Mouse (Mus musculus) C2C12 (cell line): ENCODE data around the gene Atic.

Source experiments
- CEBPB ChIP-seq: IDR thresholded peaks from one replicate; pipeline ENCODE4 v1.6.1; 2011; ENCODE audit warnings: low read depth, mild to moderate bottlenecking, control low read depth, moderate library complexity
- CTCF ChIP-seq: IDR thresholded peaks from one replicate; pipeline ENCODE4 v1.5.1; 2011; ENCODE audit not compliant: control insufficient read depth, insufficient read depth, insufficient read length
- MAX ChIP-seq: IDR thresholded peaks from one replicate; pipeline ENCODE4 v1.6.1; 2011; ENCODE audit warnings: mild to moderate bottlenecking, control low read depth

GRCm38 (mm10) chr1:71567884-71568605 is 11.1 kb downstream of the Atic start:
- TF ChIP-seq MAX (no peak), CTCF (no peak), CEBPB (no peak)
